Mouse (Mus musculus): ENCODE measurements around the gene Psmd5.
"Not testable (repeated sequence)": the region's sequence is repeated elsewhere in the genome, so short reads cannot be mapped to it uniquely, and the experiment has no call there.

The Psmd5 gene

DNA sequence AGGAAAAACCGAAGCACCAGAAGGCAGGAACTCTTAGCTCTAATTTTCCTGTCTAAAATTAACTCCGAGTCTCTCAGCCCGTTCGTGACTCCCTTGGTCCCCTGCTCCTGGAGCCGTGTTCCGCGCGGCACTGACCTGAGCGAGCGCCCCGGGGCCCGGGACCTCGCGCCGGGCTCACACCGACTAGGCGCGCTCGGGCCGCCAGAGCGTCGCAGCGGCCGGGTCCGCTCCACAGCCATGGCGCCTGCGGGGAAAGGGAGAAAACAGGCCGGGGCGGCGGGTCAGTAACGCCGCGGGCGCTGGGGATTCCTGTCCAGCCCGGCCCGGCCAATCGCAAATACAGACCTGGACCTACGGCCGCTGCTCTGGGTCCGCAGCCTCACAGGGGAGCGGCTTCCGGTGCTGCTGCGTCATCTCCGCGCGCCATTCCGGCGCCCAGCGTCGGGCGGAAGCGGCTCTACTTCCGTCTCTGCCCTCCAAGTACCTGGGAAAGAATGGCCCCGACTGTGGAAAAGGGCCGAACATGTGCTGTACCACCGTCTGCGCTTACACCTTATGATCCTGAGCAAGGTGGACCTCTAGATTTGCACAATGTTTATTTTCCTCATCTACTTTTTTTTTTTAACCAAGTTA is 48.8 kb downstream of the Psmd5 start, which contains the start of gene Fbxw2:
Gene Fbxw2, minus strand, starts transcription at position 485 of the 633 bp plus-strand sequence.
- peak; percentile 88 for DNase-seq

DNA sequence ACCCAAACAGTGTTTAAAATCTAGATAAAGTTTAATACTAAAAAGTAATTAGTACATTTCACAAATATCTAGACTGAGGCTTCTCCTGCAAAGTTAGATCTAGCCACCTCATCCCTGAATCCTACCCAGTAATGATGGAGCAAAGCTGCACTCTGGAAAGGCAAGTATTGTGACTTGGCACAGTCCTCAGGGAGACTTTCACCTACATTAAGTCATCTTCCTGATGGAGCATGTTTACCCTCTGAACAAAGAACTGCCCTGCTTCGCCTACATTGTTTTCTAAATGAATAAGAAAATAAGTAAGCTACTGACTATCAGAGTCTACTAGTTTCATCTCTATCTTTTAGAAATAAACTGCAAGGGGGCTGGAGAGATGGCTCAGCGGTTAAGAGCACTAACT is 56.3 kb downstream of the Psmd5 start:
- DNase-seq, result no peak

DNA sequence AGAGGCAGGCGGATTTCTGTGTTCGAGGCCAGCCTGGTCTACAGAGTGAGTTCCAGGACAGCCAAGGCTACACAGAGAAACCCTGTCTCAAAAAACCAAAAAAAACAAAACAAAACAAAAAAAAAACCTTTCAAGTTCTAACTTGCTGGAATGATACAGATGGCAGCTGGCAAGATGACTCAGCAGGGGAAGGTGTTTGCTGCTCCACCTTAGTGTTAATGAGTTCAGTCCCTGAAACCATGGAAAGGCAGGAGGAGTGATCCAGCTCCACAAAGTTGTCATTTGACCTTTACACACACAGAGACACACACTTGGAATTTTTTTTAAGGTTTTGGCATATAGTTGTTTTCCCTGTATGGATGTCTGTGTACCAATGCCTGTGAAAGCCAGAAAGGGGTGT is 58.9 kb downstream of the Psmd5 start:
- DNase-seq, result not testable (repeated sequence)

DNA sequence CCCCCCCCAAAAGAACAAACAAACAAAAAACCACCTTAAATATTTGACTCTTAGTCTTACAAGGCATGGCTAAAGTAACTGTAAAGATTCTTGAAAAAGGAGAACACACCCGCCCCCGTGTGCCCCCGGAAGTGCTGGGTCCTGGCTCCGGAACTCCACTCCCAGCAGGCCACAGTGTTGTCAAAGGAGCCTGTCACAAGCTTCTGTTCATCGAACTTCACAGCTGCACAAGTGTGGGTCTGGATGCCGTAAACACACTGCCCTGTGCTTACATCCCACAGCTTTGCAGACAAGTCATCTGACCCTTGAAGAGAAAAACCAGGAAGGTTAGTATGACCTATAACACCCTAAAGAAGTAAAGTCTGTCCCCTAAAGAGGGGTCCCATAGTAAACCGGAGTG is 62.1 kb downstream of the Psmd5 start:
- no peak for DNase-seq

DNA sequence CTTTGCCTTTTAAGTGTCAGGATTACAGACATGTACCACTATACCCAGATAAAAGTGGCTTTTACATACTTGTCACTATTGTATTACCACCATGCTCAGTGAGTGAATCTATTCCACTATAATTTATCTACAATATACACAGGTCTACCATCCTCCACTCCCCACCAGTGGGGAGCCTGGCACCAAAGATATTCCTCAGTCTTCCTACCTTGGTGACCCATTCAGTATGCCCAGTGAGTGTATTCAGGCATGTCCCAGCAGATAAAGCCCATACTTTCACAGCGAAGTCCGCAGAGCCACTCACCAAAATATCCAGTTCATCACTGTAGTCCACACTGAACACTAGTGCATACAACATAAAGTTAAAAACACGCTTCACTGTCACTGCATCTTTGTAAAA is 64.0 kb downstream of the Psmd5 start:
- no peak for DNase-seq

DNA sequence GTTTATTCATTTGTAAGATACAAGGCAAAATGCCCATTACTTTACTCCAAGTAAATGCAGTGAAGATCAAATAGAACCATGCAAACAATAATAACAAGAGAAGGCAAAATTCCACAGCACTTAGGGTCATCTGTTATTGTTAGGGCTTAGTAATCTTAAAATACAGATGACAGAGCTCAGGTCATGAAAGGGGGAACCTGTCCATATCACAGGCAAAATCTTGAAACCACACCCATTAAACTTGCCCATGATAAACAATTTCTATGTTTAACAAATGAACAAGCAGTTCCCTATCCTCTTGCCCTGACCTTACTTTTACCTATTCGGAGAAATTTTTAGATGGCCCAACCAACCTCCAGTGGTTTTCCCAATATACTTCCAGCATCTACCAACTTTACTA is 65.2 kb downstream of the Psmd5 start:
- no peak for DNase-seq

DNA sequence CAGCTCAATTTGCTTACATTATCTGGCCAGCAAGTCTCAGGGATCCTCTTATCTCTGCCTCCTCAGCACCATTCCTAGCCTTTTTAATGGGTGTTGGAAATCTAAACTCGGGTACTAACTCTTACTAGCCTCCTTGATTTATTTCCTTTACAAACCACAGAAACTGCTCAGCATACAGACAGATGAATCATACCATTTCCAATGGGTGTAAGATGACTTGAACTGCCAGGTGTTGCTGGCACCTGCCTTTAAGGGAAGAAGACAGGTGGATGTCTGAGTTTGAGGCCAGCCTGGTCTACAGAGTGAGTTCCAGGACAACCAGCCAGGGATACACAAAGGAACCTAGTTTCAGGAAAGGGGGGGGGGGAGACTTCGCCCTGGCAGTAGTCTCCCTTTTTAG is 66.7 kb downstream of the Psmd5 start:
- no peak for DNase-seq

DNA sequence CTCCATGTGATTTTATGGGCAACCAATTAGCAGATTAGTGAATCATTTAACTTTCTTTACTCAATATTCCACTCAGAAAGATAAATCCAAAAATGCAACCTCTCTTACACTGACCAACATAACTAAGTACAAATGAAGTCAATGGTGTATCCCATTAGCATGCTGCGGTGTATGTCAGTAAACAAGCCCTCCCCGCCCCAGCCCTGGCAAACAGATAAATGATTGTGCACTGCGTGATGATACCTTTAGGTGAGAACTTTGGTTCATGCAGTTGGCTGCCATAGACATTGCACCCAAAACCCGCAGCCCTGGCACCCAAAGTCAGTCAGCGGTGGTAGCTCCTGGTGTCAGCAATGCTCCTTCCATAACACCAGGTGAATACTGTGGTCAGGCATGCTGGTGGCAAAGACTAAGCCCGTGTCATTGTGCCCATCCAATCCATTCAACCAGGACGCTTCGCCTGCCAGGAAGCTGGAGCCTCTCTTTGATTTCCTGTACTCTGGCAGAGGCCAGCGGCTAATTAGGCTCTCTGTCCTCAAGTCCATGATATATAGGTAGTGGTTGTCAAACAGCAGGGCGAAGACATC is 69.3 kb downstream of the Psmd5 start:
- DNase-seq, result no peak

DNA sequence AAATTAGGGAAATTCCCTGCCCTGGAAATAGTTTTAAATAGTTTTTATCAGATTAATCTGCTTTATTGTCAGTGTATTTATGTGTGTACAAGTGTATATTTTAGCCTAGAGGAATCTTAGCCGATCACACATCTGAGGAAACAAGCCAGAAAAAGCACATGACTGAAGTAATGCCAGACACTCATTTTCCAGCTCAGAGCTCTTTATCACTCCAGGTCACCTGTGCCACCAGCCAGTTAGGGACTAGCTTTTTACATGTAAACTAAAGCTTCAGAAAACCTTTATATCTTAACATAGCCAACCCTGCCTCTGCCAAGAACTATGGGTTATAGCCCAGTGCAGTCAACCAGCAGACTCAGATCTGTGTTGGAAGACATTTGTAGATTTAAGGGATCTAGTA is 70.0 kb downstream of the Psmd5 start:
- peak; percentile 41 for DNase-seq

DNA sequence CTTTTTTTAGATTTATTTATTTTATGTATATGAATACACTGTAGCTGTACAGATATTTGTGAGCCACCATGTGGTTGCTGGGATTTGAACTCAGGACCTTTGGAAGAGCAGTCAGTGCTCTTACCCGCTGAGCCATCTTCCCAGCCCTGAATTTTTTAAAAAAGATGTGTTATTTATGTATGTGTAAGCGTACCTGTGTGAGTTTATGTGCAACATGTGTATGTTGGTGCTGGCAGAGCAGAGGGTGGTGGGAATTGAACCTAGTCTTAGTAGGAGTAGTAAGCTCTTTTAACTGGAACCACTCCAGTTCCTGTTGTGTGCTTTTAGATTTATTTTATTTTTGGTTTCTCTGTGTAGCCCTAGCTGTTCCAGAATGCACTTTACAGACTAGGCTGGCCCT is 70.6 kb downstream of the Psmd5 start:
- DNase-seq, result peak; percentile 43

DNA sequence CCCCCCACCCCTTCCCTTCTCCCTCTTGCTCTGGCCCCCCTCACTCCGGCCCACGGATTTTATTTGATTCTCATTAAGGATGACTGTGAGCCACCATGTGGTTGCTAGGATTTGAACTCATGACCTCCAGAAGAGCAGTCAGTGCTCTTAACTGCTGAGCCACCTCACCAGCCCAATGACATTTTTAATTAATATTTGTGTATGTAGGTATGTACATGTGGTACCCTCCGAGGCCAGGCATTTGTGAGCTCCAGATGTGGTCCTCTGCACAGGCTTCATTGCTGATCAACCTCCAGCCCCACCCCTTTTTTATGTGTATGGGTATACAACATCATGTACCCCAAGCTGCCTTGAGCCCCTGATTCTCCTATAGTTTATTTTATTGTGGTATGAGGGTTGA is 71.0 kb downstream of the Psmd5 start:
- peak; percentile 60 for DNase-seq

DNA sequence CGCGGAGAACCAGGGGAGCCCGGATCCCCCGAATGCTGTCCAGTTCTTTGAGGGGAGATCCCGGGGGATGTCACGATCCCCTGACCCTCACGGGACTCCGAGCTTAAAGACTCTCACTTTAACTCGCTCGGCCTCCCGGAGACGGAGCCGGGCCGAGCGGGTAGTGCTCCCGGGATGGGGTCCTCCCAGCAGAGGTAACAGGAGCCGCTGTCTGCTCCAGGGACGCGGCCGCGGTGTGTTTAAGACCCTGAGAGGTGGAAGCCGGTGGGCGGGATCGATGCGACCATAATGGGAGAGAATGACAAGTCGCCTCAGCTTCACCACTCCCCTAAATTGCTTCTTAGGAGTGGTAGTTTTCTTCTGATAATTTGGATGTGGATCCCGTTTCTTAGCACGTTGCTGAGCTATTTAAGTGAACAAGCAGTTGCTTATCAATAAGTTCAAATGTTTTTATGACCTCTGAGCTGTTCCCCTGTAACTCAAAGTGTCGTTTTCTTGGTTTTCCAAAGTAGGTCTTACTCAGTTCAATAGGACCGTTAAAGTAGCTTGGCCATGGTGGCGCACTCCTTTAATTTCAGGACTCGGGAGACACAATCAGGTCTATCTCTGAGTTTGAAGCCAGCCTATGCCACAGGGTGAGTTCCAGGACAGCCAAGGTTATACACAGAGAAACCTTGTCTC is 72.1 kb downstream of the Psmd5 start:
- DNase-seq, result peak; percentile 63

DNA sequence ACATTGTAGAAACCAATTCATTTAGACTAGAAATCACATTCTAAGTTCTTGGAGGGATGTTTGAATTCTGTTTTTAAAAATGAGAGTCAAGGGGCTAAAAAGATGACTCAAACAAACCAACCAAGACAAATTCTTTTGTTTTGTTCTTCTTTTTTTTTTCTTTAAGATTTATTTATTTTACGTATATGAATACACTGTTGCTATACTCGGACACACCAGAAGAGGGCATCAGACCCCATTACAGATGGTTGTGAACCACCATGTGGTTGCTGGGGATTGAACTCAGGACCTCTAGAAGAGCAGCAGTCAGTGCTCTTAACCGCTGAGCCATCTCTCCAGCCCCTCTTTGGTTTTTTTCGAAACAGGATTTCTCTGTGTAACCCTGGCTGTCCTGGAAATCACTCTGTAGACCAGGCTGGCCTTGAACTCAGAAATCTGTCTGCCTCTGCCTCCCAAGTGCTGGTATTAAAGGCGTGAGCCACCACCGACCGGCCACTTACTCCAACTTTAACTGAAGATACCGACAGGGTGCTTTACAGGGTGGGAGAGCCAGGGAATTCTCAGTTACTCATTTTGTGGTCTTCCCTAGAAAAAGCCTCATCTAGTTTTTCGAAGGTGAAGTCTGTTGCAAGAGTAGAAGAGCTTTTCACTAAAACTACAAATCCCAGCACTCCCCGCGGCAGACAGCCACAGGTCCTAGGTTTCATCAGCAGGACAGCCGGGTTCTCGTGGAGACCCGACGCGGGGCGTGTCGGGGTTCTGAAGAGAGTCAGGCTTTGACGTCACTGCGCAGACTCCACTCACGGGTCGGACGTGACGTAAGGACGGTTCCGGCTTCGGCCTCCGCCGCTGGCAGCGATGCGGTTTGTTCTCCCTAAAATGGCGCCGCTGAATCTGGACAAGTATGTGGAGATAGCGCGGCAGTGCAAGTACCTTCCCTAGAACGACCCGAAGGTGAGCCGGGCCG is 73.0 kb downstream of the Psmd5 start:
- DNase-seq, result peak; percentile 98

DNA sequence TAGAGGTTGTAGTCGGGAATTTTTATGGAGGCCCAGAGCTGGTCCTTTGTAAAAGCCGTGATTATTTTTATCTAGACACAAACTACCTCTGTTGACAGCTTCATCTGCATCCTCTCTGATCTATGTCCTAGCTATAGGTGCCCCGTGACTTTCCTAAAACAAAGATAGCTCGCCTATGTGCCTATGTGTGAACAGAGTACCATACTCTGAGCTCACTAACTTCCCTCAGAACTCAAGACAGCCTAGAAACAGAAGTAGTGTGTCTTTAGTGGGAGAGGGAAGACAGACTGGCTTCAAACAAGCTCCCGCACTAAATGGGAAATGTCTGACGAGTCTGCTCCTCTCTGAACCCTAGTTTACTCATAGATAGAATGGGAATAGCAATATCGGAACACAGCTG is 74.4 kb downstream of the Psmd5 start:
- peak; percentile 47 for DNase-seq

Data from cerebellum, adult 9-10 months (tissue).